Mouse (Mus musculus) layer of hippocampus, adult 2 months (tissue): ENCODE data around the gene Bhmt2. TPM values are rescaled to one million over a fixed set of nuclear protein-coding genes. Genes with fewer than 3 reads are reported as not detected.

ENCODE experiments used
- DNase-seq, 2 experiments: peaks; one replicate each; pipeline ENCODE4 v3.0.0; 2022; ENCODE audit warnings: low spot score in 2 of 2
- H3K27ac ChIP-seq: fragments of 200-600 bp; 2 replicates; pipeline ENCODE4 v1.8.1; 2022
- H3K4me3 ChIP-seq: fragments of 200-600 bp; 2 replicates; pipeline ENCODE4 v1.8.1; 2022; ENCODE audit warnings: mild to moderate bottlenecking
- CTCF ChIP-seq: fragments of 200-600 bp; conservative IDR thresholded peaks from 2 replicates; pipeline ENCODE4 v1.8.1; 2022; ENCODE audit warnings: antibody characterized with exemption, mild to moderate bottlenecking, moderate library complexity
- long read RNA-seq, 2 experiments: library from polyadenylated mRNA; stranded (forward); transcript quantifications; one replicate each; pipeline ENCODE4 v2.0.0; 2021; ENCODE audit warnings: borderline mapping rate in 2 of 2
- total RNA-seq, 2 experiments: library from RNA; stranded (reverse); gene quantifications; 2 replicates each; pipeline ENCODE4 v1.2.3; 2021

The Bhmt2 gene
- total RNA-seq, result under 1 TPM; 0.37 to 0.49 TPM
- long read RNA-seq, experiment 1, result 0 reads
- long read RNA-seq, experiment 2, result 0 reads

DNA sequence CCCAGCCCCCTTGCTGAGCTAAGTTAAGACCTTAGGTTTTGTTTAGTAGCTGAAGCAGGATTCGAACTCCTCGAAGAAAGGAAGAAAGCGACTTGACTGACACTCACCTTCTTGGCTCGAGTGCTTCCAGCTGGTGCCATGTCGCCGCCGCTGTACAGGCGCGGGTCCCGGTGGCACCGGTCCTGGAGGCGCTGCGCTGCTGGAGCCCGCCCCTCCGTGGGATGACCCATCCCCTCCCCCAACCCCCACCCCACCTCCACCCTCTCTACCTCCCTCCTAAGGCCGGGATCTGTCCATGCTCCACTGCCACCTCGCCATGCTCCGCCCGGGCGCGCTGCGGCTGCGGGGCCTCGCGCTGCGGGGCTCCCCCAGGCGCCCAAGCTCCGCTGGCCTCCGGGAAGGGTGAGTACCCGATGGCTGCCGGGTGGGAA lies at the start of gene Bhmt2, which contains the start of gene Dmgdh:
Gene Bhmt2, minus strand, starts transcription at position 172 of the 431 bp plus-strand sequence.
Gene Dmgdh, plus strand, starts transcription at position 303 of the 431 bp plus-strand sequence.
- TF ChIP-seq CTCF, result no peak
- no peak within 1 kb of the TSS for H3K27ac ChIP-seq
- H3K4me3 ChIP-seq, result no peak within 1 kb of the TSS
- DNase-seq, result no peak

DNA sequence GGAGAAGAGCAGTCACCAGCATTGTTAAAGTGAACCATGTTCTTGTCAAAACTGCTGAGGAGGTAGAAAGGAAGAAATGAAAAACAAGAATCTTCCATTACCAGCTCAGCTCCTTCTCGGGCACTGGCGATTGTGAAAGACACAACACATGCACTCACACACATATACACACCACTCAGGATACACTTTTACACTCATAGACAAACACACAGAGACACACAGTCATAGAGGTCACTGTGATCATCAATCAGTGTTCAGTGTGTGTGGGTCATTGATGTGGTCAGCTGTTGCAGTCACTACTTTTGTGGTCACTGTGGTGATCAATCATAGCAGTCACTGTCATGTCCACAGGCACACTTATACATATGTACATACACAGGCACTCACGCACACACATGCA lies 49.4 kb upstream of the Bhmt2 start:
- TF ChIP-seq CTCF, result no peak
- no peak for DNase-seq
- Histone ChIP-seq H3K27ac (no peak overlapping the region), H3K4me3 (no peak overlapping the region)

DNA sequence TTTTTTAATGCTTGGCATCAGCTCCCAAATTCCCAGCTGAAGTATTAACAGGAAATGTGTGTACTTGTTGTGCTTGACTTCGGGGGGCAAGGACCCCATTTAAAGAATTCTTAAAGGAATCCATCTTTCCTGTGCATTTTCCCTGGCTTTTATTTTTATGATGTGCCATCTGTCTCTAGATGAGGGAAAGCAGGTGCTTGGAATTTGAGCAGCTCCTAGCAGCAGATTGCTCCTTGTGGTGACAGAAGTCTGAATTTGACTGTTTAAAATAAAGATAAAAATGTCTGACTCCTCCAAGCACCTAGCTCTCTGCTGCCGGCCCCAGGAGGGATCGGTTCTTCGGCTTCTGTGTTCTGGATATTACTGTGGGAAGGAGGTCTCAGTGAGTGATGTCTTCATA lies 47.8 kb upstream of the Bhmt2 start:
- DNase-seq, result peak in 1 of 2 experiments; percentile 45
- no peak overlapping the region for H3K4me3 ChIP-seq
- peak overlapping the region; percentile 76 for H3K27ac ChIP-seq
- peak; percentile 54 for TF ChIP-seq CTCF

DNA sequence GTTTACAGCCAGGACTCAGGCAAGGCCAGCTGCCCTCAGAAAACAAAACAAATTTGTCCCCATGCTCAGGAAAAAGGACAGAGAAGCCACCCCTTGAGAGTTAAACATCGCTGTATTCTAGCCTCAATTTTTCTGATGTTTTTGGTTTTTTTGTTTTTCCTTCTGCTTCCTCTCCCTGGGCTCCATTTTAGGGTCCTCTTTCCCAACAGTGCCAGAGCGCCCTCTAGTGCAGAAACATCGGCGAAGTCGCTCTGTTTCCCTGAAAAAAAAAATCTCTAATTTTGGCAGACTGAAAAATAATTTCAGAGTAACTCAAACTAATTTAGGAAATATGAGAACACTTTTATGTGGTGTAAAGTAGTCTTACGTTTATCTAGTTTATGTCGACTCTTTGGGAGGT lies 44.8 kb upstream of the Bhmt2 start:
- peak; percentile 96 for TF ChIP-seq CTCF
- H3K4me3 ChIP-seq, result no peak overlapping the region
- peak overlapping the region; percentile 70 for H3K27ac ChIP-seq
- DNase-seq, result peak; percentile 57 to 83

DNA sequence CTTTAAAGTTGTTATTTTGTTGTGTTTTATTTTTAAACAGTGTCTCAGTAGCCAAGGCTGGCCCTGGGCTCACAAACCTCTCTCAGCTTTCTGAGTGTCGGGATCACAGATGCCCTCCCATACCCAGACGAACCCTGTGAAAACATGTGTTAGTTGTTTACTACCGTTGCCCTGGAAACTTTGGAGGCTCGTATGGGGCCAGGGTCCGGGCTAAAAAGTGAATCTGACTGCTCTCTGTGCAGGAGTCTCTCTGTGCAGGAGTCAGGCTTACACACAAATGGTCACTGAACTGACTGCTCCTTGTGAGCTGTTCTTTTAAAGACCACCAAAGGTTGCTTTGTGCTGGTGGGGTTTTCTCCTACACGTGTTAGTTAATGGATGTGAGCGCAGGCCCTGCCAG lies 43.0 kb upstream of the Bhmt2 start:
- TF ChIP-seq CTCF, result no peak
- DNase-seq, result no peak

DNA sequence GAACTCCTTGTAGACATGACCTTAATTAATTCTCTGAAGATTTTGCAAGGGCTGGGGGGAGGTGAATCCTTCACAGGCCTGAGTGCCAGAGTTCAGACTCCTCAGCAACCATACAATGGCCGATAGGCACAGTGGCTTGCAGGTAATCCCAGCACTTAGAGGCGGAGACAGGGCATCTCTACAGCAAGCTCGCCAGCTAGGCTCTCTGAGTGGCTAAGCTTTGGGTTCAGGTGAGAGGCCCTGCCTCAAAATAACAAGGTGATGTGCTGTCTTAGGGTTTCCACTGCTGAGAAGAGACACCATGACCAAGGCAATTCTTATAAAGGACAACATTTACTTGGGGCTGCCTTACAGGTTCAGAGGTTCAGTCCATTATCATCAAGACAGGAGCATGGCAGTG lies 39.7 kb upstream of the Bhmt2 start:
- DNase-seq, result no peak
- TF ChIP-seq CTCF, result no peak
- Histone ChIP-seq H3K27ac (no peak overlapping the region), H3K4me3 (no peak overlapping the region)

More for the DNA sequence above, 43.0 kb upstream of the Bhmt2 start:
- no peak overlapping the region for H3K27ac ChIP-seq
- no peak overlapping the region for H3K4me3 ChIP-seq

DNA sequence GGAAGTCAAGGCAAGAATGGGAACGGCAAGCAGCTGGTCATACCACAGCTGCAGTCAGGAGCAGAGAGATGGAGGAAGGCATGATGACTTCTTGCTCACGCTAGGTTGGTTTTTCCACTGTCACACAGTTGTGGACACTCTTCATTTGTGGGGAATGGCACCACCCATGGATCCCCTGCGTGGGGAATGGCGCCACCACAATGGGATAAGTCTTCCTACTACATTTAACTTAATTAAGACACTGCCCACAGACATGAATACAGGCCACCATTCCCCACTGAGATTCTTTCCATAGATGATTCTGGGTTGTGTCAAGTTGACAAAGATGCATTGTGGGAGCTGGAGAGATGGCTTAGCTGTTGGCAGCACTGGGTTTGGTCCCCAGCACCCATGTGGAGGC lies 38.3 kb upstream of the Bhmt2 start:
- DNase-seq, result no peak
- Histone ChIP-seq H3K4me3 (no peak overlapping the region), H3K27ac (no peak overlapping the region)
- TF ChIP-seq CTCF, result no peak

DNA sequence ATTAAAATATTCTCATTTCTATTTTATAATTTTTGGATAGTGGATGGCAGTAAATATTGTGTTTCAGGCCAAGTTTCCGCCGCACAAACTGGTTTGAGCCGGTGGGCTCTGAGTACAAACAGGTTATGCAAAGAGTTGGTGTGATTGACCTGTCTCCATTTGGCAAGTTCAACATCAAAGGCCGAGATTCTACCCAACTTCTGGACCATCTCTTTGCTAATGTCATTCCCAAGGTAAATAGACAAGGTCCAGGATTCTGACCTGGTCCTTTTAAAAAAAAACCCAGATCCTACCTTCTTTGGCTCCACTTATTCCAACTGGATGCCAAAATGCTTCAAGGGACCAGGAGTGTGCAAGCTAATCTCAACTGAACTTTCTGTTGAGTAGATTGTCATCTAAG lies 37.1 kb upstream of the Bhmt2 start:
- TF ChIP-seq CTCF, result no peak
- Histone ChIP-seq H3K27ac (no peak overlapping the region), H3K4me3 (no peak overlapping the region)
- no peak for DNase-seq

DNA sequence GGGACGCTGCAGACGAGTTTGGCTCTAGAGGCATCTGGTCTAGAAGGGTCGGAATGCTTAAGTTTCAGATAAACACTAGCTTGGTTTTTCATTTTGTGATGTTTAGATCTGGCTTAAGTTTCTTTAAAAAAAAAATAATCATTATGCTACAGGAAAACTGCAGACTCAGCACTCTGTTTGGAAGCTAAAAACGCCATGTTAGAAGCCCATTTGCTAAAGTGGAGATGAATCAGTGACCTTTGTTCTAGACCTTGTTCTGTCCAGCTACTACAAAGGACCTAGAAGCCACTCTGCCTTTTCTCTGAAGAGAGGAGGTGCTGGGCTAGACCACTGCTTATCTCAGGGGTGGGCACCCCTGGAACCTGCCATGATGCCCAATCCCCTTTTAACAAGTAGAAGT lies 36.2 kb upstream of the Bhmt2 start:
- no peak for TF ChIP-seq CTCF
- DNase-seq, result no peak
- H3K27ac ChIP-seq, result no peak overlapping the region
- no peak overlapping the region for H3K4me3 ChIP-seq

DNA sequence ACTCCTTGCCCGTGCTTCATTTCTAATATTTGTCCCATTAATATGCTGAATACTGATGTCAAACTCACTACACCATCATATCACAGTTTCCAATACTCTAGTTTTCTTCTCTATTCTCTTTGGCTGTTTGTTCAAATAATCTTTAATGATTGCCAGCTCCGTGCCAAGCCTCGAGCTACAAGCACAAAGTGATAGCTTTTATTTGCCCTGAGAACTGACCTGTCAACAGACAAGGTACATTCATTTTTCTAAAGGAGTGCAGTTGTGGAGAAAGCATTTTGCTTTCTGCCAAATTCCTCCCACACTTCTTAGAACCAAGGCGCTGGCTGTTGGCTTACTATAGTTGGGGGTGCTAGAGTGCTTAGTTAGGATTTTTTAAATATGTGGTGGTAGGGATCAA lies 33.2 kb upstream of the Bhmt2 start:
- no peak for DNase-seq
- H3K4me3 ChIP-seq, result no peak overlapping the region
- no peak overlapping the region for H3K27ac ChIP-seq
- no peak for TF ChIP-seq CTCF

DNA sequence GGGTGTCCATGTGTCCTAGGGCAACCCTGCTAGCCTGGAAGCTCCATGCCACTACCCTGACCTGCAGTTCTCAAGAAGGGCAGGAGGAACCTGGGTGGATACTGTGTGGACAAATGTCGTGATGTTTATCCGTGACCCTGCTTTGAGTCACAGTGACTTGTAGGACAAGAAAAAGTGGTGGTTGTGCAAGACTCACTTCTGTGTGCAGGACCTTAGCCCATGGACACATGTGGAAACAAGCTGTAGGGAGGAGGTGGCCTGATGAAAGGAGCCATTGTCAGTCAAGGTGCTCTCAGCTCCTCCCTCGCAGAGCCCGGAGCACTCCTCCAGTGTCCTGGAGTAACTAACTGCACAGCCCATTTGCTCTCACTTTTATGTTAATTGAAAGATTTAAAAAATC lies 31.6 kb upstream of the Bhmt2 start:
- TF ChIP-seq CTCF, result no peak
- no peak overlapping the region for H3K4me3 ChIP-seq
- no peak for DNase-seq

DNA sequence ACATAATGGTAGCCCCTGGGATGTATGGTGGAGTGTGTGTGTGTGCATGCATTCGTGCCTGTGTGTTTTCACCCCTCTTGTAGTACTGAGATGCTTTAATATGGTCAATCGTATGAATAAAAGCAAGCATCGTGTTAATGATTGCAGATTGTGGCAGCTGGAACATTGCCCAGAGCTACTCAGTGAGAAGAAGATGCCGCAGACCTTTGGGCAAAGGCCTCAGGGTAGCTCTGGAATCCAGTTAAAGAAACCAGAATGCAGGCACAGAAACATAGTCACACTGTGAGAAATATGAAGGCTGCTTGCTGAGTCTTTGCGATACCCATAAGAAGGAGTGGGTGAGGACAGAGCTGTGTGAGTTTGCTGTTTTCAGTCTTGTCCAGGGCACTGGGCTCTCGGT lies 24.8 kb upstream of the Bhmt2 start:
- Histone ChIP-seq H3K4me3 (no peak overlapping the region), H3K27ac (no peak overlapping the region)
- TF ChIP-seq CTCF, result no peak
- no peak for DNase-seq

More for the DNA sequence above, 31.6 kb upstream of the Bhmt2 start:
- H3K27ac ChIP-seq, result no peak overlapping the region

DNA sequence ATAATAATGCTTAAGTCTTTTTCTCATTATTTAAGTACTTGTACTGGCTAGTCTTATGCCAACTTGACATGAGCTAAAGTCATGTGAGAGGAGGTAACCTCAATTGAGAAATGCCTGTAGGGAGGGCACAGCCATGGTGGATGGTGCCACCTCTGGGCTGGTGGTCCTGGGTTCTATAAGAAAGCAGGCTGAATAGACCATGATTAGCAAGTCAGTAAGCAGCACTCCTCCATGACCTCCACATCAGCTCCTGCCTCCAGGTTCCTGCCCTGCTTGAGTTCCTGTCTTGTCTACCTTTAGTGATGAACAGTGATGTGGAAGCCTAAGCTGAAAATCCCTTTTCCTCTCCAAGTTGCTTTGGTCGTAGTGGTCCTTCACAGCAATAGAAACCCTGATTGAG lies 16.7 kb upstream of the Bhmt2 start:
- Histone ChIP-seq H3K4me3 (no peak overlapping the region), H3K27ac (no peak overlapping the region)
- no peak for DNase-seq
- no peak for TF ChIP-seq CTCF

DNA sequence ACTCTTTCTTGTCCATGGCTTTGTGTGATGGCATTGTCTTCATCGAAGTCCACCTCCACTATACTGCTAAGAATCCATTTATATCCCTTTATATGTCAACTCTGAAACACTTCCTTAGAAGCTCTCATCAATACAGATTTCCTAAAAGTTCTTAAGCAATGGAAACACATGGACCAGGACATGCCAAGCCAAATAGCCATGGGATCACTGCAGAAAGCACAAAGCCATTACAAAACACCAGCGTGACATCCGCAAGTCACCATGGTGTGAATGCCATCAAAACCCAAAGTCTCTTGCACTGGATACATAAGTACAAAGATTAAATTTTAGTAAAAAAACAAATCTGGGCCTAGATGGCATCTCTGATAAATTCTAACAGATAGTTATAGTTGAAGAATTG lies 15.5 kb upstream of the Bhmt2 start:
- H3K4me3 ChIP-seq, result no peak overlapping the region
- DNase-seq, result no peak
- H3K27ac ChIP-seq, result no peak overlapping the region
- TF ChIP-seq CTCF, result no peak

DNA sequence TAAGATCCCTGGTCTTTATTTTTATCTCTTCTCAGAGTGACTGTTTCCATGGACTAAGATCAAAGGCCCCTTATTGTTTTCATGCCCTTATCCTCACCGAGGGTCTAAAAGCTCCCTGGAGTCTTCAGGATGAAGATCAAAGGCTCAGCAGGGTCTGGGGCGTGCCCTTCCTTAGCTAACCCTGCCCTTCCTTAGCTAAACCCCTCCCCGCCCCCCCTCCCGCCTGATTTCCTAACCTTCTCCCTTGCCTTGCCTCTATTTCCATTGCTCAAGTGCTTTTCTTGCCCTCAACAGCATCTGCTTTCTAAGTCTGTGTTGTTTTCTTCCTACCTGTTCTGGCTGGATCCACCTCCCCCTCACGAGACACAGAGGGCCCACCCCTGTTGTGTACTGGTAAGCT lies 13.2 kb upstream of the Bhmt2 start:
- Histone ChIP-seq H3K27ac (peak overlapping the region; percentile 69), H3K4me3 (no peak overlapping the region)
- DNase-seq, result no peak
- TF ChIP-seq CTCF, result no peak
